Mouse (Mus musculus) CD4-positive helper T cell, adult 2 months (primary cell): Measurements from ENCODE around the gene Arl15.

Experiments used
- DNase-seq: peaks from one replicate; pipeline ENCODE4 v3.0.0-alpha.2; 2012; ENCODE audit warnings: low read depth, missing footprints, low spot score

The Arl15 gene

DNA sequence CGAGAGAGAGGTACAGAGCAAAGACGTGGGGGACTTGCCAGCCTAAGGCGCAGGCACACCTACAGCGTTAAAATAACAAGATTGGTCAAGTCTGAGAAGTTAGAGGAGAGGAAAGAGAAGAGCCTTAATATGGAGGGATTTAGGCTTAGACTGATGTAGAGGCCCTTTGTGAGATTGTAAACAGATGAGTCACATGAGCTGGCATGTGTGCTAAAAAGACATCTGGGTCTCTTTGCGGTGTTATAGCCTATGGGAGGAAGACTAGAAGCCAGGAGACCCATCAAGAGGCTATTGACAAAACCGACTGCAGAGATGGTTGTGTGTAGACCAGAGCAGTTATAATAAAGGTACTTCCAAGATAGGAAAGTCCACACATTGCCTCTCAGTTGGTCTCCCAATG, 296.5 kb downstream of the Arl15 start:
- DNase-seq: no peak

DNA sequence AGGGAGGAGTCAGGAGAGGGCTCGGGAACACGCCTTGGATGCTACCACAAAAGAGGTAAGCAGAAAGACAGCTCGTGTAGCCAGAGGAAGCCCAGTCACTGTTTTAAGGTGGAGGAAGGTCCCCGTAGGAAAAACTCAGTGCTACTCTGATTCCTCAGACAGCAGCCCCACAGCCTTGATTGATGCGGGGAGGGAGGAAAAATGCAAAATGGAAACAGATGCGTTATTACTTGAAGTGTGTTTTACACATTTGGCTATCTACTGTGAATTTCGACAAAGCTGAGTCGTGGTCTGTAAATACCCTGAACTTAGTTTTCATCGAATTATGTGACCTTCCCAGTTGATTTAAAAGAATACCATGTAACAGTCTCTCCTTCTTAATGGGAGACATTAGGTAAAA, 296.9 kb downstream of the Arl15 start:
- no peak for DNase-seq

DNA sequence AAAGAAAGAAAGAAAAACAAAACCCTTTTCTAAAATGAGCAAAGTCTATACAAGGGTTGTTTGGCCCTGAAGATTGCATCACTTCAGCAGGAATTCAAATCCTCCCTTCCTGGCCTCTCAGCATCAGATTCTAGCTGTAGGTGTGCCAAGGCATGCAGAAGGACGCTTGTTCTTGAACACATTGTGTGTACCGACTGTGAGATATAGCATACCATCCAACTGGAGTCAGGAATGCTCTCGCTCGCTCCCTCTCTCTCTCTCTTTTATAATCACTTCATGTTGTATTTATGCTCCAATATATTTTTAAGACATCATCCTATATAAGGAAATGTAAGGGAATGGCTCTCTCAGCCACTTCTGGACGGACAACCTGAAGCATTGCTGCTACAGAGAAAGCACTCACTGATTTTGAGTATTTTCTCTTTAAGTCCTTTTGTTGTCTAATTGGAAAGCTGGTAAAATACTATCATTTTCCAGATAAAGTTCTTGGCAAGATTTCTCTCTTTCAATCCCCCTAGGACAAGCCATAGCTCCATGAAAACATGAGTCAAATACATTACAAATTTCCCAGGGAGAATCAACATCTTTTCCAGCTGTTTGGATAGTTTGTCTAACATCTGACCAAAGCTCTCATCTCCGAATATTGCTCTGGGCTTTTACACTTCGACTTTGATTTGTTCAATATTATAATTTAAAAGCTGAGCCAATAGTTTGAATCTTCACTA, 300.0 kb downstream of the Arl15 start:
- no peak for DNase-seq

DNA sequence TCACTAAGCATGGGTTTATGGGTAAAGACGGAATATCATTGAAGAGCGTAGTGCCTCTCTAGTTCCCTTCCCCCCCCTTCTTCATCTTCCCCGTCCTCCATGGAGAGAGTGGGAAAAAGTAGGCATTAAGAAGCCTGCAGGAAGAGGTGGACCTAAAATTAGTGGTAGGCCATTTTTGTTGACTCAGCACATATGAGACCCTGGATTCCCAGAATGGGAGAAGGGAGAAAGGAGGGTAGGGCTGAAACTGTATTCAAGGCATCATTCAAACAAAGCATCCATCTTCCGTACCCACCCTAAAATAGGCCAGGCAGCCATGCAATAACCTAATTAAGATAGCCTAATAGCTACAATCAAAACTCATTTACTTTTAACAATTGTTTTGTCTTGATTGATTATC, 301.1 kb downstream of the Arl15 start:
- no peak for DNase-seq

DNA sequence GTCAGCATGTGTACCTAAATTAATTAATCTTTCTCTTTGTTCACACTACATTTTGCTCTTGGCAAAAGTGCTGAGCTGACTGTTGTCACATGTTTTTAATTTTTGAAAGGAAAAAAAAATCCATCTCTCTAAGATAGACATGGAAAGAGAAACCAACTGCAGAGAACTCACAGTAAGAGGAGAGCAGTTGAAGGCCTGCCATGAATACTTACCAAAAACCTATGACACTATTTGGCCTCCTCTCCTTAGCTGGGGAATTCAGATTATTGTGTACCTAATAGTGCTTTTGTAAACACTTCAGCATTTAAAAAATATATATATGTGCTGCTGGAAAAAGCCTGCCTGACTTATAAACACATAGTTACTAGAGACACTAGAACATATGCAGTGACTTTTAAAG, 302.1 kb downstream of the Arl15 start:
- no peak for DNase-seq

DNA sequence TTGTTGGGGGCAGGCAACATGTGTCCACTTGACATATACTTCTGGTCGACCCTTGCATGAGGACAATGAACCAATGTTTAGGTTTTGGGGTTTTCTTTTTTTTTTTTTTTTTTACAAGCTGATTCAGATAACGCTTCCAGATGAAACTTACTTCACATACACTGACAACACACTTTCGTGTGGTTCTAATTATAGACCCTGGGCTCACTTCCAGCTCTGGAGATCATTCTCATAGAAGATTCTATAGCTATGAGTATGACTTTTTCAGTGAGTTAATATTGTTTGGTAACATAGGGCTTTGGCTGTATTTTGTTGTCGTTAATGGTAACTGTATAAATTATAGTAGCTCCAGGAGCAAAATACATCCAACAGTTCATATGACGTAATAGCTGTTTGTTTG, 306.9 kb downstream of the Arl15 start:
- DNase-seq: no peak

DNA sequence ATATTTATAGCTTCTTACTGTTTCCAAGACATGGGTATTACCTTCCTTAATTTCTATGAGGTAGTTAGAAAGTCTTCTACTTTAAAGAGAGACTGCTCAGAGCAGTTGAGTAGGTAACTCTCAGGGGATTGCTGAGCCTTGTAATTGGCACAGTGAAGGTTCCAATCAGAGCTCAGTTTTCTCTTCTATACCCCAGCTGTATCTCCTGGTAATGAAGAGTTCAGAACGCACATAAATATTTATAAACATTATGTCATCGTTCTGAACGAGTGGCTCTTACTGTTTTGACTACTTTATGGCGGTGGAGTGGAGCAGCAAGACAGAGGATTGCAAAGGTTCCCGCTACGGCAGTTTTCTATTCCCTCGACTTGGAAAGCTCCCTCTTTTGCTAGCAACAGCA, 311.8 kb downstream of the Arl15 start:
- no peak for DNase-seq

DNA sequence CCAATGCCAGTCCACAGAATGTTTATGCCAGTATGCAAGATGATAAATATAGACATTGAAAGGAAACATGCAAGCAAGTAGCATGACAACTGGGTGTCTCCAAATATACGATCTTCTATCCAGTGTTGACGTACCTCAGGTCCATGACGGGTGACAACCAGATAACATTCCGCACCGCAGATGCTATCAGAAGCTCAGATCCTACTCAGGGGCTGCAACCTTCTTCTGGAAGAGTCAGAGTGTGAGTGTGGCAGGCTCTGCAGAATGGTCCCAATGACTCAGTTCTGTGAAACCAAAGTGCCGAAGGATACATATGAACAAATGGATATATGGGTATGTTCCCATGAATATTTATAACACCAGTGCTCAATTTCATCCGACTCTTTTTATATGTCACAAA, 313.2 kb downstream of the Arl15 start:
- DNase-seq: no peak

DNA sequence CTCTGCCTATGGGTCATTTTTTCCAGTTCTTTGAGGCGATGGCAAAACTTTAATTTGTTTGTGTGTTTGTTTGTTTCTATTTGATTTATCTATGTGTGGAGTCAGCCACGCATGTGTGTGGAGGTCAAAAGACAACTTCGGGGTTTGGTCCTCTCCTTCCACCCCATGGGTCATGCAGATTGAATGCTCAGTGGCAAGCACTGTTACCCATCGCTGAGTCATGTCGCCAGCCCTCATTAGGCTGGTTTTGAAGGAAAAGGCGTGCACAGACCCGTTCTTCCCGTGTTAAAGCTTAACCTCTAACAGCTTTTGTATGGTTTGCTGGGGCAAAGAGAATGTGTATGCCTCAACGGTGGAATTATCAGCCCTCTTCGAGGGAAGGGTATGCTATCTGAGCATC, 315.1 kb downstream of the Arl15 start:
- DNase-seq: no peak

DNA sequence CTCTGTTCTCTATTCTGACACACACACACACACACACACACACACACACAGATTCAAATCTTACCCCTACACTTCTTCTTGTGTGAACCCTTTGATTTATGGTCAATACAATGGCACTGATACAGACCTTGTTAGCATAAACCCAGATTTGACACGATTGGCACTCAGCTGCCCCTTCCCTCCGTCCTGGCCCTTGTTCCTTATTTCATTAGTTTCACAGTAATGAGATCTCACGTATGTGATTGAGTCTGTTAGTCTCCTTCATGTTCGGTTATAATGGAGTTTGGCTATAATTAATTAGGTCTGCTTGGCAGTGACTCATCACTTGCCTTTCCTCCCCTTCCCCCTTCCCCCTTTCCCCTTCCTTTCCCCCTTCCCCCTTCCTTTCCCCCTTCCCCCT, 315.5 kb downstream of the Arl15 start:
- no peak for DNase-seq

DNA sequence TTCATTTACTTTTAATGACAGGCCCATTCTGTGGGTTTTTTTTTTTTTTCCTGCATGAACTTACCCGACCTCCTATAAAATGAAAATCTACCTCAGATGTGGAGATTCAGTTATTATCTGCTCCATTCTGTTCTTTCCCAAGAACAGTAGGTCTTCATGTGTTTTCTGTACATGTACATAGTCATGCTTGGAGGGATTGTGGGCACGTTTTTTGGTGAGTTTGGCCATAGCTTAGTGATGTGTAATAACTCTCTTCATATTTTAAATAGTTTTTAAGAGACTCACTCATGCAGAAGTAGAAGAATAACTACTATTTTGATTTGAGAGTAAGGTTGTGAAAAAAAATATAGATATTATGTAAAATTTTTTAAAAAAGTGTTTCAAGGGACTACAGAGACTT, 319.2 kb downstream of the Arl15 start:
- DNase-seq: no peak

DNA sequence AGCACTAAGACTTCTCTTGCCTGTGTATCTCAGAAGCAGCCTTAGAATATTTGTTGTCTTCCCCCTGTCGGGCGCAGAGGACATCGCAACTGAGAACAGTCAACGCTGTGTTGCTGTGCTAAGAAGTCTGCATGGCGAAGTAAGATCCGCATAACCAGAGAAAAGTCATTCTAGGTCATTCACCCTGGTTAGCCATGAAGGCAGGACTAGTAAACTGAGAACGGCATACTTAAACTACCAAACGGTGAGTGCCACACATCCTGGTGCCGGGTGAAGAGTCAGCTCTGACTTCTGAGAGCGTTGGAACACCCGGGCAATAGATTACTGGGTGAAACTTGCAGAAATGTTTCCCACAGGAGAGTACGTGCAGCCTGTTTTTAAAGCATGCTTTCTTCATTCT, 320.3 kb downstream of the Arl15 start:
- no peak for DNase-seq

DNA sequence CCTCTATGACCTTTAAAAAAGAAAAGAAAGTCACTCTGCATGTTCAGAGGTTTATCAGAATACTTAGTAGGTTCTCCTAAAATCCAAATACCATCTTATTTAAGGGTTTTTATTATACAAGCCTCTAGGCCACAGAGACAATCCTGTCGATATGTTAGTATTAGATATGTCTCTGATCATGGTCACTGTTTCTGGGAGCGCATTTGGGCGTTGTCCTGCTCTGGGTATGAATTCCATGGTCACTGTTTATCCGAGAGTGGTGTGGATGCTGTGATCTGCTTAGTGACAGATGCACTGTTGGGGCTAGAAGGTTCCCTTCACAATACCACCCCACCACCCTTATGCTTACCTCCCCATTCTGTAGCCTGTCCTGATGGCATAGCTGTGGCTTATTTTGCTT, 320.8 kb downstream of the Arl15 start:
- no peak for DNase-seq

DNA sequence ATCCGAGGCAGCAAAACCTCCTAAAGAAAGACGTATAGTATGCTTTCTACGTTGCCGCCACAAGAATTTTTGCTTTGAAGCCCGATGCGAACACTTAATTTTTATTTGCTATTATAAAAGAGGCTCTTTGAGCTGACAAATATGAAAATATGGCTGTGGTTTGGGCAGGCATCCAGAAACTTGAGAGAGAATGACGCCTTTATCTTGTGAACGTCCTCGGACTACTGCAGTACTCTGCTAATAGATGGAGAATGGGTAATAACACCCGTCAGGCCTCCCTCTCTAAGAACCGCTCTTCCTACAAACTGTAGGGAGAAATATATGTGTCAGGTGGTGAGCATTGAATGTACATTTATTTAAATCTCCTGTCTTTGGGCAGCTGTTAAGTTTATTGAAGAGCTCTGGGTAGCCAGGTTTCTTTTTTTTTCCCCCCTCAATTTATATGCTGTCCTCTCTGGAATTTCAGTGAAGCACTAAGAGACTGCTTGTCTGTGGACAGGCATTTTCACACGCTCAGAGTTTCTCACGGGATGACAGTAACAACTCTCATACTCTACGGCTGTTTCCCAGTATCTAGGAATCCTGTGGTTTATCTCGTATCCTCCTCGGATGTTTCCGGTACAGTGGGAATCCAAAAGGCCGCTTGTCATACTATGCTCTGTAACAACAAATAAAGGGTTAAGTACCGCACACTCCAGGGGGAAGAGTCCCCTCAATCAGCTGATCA, 324.0 kb downstream of the Arl15 start:
- no peak for DNase-seq

DNA sequence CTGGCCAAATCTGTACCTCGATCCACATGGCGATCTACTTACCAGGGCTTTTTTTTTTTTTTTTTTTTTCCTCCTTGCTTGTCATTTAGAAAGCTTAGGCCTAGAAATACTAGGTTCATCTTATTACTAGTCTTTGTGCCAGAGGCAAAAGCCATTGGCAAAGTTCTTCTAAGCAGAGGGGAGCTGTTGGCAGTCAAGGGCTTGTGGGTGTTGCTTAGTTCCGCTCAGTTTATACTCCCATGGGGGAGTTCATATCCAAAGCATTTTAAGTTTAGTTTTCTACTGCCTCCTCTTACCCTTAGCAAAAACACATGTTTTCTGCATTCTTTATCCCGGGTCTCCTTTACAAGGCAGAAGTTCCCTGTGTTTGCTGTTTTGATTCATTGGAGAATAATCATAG, 325.5 kb downstream of the Arl15 start:
- no peak for DNase-seq

DNA sequence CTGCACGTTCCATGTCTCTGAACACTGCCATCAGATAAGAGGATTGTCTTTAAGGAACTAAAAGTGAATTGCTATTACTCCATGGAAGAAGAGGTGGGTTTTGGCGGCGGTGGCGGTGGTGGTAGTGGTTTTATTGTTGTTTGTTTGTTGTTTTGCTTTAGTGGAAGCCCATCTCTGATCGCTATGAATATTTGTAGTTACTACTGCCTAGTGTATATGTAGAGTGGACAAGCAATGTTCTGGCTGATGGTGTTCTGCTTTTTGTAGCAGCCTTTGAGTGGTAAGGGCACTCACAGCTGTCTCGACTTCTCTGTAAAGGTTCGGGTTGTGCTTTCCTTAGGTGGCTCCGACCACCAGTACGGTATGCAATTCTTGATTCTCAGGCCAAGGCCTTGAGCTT, 327.3 kb downstream of the Arl15 start:
- no peak for DNase-seq

DNA sequence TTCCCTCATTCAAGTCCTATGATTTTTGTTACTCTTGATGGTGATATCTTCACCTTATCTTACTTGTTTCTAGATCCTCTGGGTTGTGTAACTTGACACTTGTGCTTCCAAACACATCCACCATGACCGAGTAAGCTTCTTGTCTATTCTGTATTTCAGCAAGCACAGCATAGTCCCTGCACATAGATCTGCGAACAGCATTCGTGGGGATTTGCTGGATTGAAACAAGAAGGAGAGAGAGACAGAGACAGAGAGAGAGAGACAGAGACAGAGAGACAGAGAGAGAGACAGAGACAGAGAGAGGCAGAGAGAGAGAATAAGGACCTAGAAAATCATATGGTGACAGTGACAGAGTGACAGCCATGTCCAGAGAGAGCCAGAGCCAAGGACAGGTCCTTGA, 329.1 kb downstream of the Arl15 start:
- DNase-seq: no peak

DNA sequence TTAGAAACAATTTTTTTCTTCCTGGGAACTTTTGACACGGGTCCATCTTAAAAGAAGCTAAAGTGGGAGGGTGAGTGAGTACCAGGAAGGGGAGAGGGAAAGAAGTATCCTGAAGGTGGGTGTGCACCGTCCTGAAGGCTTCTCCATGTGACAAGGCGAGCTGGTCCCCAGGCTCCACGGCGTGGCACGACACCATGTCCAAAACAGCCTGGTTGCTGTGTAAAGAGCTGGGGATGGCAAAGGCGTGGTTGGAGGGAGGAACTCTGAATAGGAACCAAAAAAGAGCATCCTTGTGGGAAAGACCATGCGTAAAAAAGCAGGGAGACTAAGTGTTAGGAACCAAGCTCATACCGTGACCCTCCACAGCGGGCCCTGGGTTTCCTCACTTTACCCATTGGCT, 330.1 kb downstream of the Arl15 start:
- no peak for DNase-seq

DNA sequence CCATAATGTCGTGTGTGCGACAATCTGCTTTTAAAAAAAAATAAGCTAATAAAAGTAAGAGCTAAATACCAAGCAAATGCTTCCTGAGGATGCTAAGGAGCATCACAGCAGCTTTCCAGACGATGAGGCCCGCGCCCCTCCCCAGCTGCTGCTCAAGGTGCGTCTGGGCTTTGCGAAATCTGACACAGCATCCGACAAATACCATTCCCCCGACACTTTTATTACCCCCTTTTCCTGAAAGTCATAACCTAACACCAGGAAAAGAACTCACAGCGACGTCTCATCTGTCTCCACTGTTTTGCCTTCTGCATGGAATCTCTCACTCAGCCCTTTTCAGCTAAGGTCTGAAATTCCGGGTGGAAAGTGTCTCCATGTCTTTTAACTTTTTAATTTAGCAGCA, 330.7 kb downstream of the Arl15 start:
- DNase-seq: no peak

DNA sequence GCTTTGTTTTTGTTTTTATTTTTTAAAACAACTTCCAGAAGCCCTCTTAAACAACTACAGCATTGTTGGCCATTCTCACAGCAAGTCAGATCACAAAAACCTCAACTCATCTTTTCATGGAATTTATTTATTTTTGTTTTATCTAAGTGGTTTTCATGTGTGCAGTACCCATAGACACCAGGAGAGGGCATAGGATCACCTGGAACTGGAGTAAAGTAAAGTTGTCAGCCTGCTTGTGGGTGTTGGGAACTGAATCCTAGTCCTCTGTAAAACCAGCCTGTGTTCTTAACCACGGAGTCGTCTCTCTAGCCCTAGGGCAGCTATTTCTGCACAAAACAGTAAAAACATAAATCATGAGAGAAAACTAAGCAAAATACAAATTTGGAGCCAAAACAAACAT, 334.1 kb downstream of the Arl15 start:
- no peak for DNase-seq

DNA sequence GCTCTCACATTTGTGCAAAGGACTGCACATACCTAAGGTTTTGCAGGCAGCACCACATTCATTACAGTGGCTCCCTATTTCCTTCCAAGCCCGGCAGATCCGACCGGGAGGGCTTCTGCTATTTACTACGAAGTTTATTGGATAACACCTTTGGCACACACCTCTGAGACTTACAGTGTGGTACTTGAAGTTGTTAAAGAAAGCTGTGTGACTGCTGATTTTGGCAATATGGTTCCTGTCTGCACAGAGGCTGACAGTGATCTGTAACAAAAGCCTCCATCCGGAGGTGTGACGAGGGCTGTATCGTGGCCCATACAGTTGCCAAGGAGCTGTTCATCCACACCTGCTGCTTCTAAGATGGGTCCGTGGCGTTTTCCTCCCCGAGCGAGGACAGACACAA, 335.7 kb downstream of the Arl15 start:
- no peak for DNase-seq

DNA sequence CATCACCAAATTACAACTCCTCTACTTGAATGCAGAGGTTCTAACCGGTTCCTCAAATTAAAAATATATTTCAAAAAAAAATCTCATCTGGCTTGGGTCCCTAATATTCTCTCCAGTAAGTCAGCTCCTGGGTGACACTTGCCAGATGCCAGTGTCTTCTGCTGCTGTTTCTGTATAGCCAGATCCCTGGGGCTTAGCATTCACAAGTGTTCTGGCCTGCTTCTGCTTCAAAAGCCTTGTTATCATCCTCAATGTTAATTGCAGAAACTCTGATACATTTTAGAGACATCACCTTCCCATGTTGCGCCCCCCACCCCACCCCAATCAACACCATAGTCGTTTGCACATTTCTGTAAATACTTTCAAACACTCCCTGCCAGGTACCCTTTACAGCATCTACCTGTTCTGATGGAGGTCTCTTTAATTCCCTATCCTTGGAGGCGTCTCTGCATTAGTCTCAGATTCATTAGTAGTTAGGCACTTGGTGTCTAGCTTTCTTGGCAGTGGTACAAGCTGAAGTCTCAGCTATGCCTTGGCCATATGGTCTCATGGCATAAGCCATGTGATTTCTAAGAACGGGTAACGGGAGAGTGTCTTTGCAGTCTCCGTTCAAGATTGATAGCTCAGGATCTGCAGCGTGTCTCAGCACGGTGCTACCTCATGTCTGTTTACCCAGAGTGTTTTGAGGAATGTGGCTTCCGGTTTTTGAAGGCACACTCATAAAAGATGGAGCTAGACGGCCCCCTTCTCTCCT, 336.4 kb downstream of the Arl15 start:
- no peak for DNase-seq

DNA sequence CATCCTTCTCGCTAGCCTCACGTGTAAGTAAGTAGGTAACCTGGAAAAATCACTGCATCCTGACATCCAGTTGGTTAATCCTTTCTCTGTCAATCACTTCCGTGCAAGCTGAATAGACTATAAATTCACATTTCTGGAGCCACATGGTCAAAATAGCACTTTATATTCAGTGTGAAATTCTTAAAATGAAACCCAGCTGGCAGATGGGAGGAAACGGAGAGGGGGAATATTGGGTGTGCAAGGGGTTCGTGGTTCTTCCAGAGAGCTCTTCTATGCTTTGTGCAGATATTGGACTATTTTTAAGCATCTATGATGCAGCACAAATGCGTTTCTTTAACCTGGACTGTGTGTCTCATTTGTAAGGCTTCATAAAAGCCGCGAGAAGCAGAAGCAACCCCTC, 344.6 kb downstream of the Arl15 start:
- no peak for DNase-seq
